Mouse (Mus musculus) central nervous system, embryonic 11.5 days (tissue): ENCODE data around the gene Rasgrp2. TPM values are rescaled to one million over a fixed set of nuclear protein-coding genes. Genes with fewer than 3 reads are reported as not detected.

Experiments
- polyA plus RNA-seq: library from polyadenylated mRNA; depleted of rRNA; stranded (reverse); fragments of >200 nt; gene quantifications from 2 replicates; pipeline ENCODE4 v1.2.3, GENCODE M21; 2012; rRNA removed

Gene Rasgrp2
- polyA plus RNA-seq = 24.6 and 28.9 TPM in 2 replicates

GRCm38 (mm10) chr19:6399285-6400095 lies at the start of gene Rasgrp2:
Rasgrp2 (plus strand) TSS chr19:6399340.

GRCm38 (mm10) chr19:6363411-6364240 lies 35.5 kb upstream of the Rasgrp2 start, which contains the start of gene Sf1:
Sf1 (plus strand) TSS chr19:6363690.

GRCm38 (mm10) chr19:6384128-6384527 lies 15.0 kb upstream of the Rasgrp2 start, which contains the start of gene Pygm:
Pygm (plus strand) TSS chr19:6384399.

GRCm38 (mm10) chr19:6418233-6418879 lies 19.2 kb downstream of the Rasgrp2 start, which contains the start of gene Nrxn2:
Nrxn2 (plus strand) TSS chr19:6418731.

Other genes starting within 250 kb of the Rasgrp2 start
- not detected in 2 replicates for gene Majin, start 215.0 kb upstream of the Rasgrp2 start, polyA plus RNA-seq
- 0.16 and 1.1 TPM in 2 replicates for gene Gpha2, start 173.0 kb upstream of the Rasgrp2 start, polyA plus RNA-seq
- gene Ppp2r5b, start 163.5 kb upstream of the Rasgrp2 start, polyA plus RNA-seq = 35.9 and 56.4 TPM in 2 replicates
- gene Atg2a, start 157.7 kb upstream of the Rasgrp2 start, polyA plus RNA-seq = 11.8 and 15.7 TPM in 2 replicates
- 143 and 275 TPM in 2 replicates for gene Ehd1, start 122.6 kb upstream of the Rasgrp2 start, polyA plus RNA-seq
- gene Cdc42bpg, start 92.9 kb upstream of the Rasgrp2 start, polyA plus RNA-seq = 6.8 and 8.0 TPM in 2 replicates
- 84.2 and 116 TPM in 2 replicates for gene Men1, start 64.4 kb upstream of the Rasgrp2 start, polyA plus RNA-seq
- gene Map4k2, start 58.2 kb upstream of the Rasgrp2 start, polyA plus RNA-seq = 52.5 and 65.3 TPM in 2 replicates
- 223 and 269 TPM in 2 replicates for gene Sf1, start 35.6 kb upstream of the Rasgrp2 start, polyA plus RNA-seq
- 6.3 and 8.2 TPM in 2 replicates for gene Pygm, start 14.9 kb upstream of the Rasgrp2 start, polyA plus RNA-seq
- gene Nrxn2, start 19.4 kb downstream of the Rasgrp2 start, polyA plus RNA-seq = 33.9 and 37.2 TPM in 2 replicates
- 0.05 TPM in 1 of 2 replicates, not detected in the other for gene Slc22a12, start 143.7 kb downstream of the Rasgrp2 start, polyA plus RNA-seq